Mouse (Mus musculus) embryo, embryonic 10 days (tissue): ENCODE results near the gene Sval1.

Experiments
- DNase-seq: peaks from one replicate; pipeline ENCODE4 v3.0.0-alpha.2; 2015; ENCODE audit warnings: low spot score

Sval1 gene

DNA sequence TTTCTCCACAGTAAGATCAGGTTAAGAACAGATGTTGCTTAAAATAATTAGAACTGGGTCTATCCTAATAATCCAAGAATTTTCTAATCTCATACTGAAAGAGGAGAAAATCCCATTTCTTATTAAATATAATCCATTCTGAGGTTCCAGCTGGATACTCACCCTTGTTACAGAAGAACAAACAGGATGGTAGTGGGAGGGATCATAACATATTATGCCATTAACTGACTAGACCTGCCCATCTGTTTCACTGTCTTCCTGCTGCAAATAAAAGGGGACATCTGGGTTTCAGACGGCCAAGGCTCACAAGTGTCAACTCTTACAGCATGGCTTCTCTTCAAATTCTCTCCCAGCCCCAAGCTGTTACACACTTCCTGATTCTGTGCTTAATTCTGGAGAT, at the start of gene Sval1:
TSS of gene Sval1 (plus strand) at position 301 of the 400 bp plus-strand sequence.
- DNase-seq: no peak

DNA sequence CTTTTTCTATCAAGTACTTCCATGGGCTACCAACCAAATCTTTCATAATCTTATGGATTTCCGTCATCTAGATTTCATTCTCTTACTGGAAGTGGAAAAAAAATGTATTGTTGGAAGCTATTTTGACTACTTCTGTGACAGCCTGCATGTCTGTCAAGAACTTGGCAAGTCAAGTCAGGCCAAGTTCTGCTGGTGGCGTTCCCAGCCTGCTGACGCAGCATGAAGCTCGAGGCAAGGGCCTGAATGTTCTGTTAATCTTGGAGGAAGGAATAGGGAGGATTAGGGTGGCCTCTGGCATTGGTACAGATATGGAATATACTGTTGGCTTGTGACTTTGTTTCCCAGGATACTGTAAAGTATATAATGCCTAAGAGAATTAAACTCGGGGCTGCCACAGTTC, 39.8 kb upstream of the Sval1 start:
- no peak for DNase-seq

DNA sequence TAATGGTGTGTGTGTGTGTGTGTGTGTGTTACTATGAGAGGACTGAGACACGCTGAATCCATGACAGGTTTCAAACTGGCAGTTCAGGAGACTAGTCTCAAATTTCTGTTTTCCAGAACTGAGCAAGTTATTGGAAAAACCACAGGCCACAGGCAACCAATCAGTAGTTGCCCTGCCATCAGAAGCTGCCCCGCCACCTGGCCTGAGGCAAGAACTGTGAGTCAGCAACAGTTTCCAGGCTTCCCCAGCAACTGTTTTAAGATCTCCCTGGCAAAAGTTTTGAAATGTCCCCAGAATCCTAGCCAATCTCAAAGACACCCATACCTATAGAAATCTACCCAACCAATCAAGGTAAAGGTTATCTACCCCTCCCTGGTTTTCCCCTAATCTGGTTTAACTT, 36.5 kb upstream of the Sval1 start:
- no peak for DNase-seq

DNA sequence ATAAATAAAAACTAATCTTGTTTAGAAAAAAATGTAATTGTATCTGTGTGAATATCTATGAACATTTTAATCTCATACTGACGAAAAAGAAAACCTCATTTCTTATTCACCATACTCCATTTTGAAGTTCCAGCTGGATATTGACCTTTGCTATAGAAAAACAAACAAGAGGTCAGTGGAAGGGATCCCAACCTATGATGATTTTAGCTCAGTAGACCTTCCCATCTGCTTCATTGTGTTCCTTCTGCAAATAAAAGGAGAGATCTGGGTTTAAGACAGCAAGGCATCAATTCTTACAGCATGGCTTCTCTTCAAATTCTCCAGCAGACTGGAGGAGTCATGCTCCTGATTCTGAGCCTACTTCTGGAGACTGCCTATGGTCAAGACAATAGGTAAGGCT, 16.4 kb downstream of the Sval1 start, which contains the start of gene Sval3:
TSS of gene Sval3 (plus strand) at position 301 of the 400 bp plus-strand sequence.
- DNase-seq: no peak
